Mouse (Mus musculus): ENCODE results near the gene Ppp2r3c. TPM values are rescaled to one million over a fixed set of nuclear protein-coding genes. Genes with fewer than 3 reads are reported as not detected.

Ppp2r3c gene
- polyA plus RNA-seq, 1 experiment from 2014 or later: 7.2 TPM

DNA sequence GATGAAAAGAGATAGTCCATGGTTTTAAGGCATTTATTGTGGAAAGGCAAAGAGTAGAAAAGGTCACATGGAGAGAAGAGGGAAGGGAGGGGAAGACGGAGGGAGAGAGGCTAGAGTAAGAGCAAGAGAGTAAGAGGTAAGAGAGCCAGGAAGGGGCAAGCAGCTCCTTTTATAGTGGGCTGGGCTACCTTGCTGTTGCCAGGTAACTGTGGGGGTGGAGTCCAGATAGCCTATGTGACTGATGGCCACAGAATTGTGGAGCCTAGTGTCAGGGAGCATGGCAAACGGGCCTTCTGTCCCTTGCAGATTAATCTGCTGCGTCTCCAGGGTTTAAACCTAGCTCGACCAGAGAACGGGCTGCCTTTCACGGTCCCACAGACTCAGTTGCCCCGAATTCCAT is 9.0 kb upstream of the Ppp2r3c start:
- no peaks in the 10 kb centered on the region for H3K36me3 ChIP-seq (ENCODE audit: control insufficient read depth, insufficient read depth, low read length)
- H3K4me3 ChIP-seq (ENCODE audit: low read depth, low read length): no peak overlapping the region
- no peaks in the 10 kb centered on the region for H3K4me1 ChIP-seq (replicated peaks; ENCODE audit: control insufficient read depth, insufficient read depth)
- no peak for TF ChIP-seq CTCF (IDR thresholded peaks at IDR 0.05; ENCODE audit: low read depth)
- TF ChIP-seq EP300 (optimal IDR thresholded peaks at IDR 0.05): no peak
- H3K9ac ChIP-seq (ENCODE audit: low read length): no peak overlapping the region
- 86% methylated on average over 7 of the region's 7 CpGs for WGBS
- H3K27me3 ChIP-seq (ENCODE audit: control insufficient read depth, insufficient read depth, low read length): no peaks in the 10 kb centered on the region
- H3K9me3 ChIP-seq (ENCODE audit: control insufficient read depth, low read length): no peaks in the 10 kb centered on the region
- DNase-seq (ENCODE audit: low spot score): no peak
- H3K4me2 ChIP-seq (replicated peaks; ENCODE audit: low read depth): no peak overlapping the region
- no peak for ATAC-seq (ENCODE audit: low FRiP score, low TSS enrichment)
- no peak overlapping the region for H3K27ac ChIP-seq (replicated peaks)

DNA sequence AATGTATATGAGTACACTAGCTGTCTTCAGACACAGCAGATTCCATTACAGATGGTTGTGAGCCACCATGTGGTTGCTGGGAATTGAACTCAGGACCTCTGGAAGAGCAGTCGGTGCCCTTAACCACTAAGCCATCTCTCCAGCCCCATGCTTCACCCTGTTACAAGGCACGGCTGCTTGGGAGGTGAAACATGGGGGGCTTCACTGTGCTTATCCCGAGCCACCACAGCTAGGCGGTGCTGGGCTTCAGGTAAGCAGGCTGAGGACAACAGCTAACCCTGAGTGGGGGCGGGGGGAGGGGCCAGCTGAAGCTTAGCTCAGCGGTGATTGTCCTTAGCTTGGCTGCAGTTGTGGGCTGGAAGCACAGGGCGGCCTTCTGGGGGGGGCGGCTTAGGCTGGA is 6.7 kb upstream of the Ppp2r3c start:
- DNase-seq (ENCODE audit: low spot score) (no peak), ATAC-seq (ENCODE audit: low FRiP score, low TSS enrichment) (peak; percentile 17; the same call in 1 of the 2 replicates)
- TF ChIP-seq EP300 (optimal IDR thresholded peaks at IDR 0.05) (no peak), CTCF (IDR thresholded peaks at IDR 0.05; ENCODE audit: low read depth) (no peak)
- H3K27me3 ChIP-seq (ENCODE audit: control insufficient read depth, insufficient read depth, low read length): no peaks in the 10 kb centered on the region
- no peaks in the 10 kb centered on the region for H3K9me3 ChIP-seq (ENCODE audit: control insufficient read depth, low read length)
- H3K27ac ChIP-seq (replicated peaks): no peak overlapping the region
- 76% methylated on average over 8 of the region's 8 CpGs for WGBS
- no peaks in the 10 kb centered on the region for H3K36me3 ChIP-seq (ENCODE audit: control insufficient read depth, insufficient read depth, low read length)
- no peaks in the 10 kb centered on the region for H3K4me1 ChIP-seq (replicated peaks; ENCODE audit: control insufficient read depth, insufficient read depth)
- no peak overlapping the region for H3K4me3 ChIP-seq (ENCODE audit: low read depth, low read length)
- no peak overlapping the region for H3K9ac ChIP-seq (ENCODE audit: low read length)
- no peak overlapping the region for H3K4me2 ChIP-seq (replicated peaks; ENCODE audit: low read depth)

DNA sequence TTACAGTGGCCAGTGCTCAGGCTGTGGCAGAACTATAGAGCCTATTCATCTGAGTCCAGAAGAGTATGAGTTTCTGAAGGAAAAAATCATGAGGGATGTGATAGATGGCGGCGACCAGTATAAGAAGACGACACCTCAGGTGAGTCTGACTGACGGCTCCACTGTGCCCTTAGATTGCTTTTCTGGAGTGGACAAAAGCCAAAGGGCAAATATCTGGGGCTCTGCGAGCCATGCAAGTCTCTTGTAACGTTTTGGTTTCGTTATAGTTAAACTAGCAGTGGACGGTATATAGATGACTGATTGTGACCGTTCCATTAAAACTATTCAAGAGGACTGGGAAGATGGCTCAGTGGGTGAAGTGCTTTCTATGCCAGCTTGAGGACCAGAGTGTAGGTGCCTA is 5.9 kb upstream of the Ppp2r3c start:
- ATAC-seq (ENCODE audit: low FRiP score, low TSS enrichment): no peak
- WGBS: 93% methylated on average over 9 of the region's 9 CpGs
- no peak overlapping the region for H3K9ac ChIP-seq (ENCODE audit: low read length)

DNA sequence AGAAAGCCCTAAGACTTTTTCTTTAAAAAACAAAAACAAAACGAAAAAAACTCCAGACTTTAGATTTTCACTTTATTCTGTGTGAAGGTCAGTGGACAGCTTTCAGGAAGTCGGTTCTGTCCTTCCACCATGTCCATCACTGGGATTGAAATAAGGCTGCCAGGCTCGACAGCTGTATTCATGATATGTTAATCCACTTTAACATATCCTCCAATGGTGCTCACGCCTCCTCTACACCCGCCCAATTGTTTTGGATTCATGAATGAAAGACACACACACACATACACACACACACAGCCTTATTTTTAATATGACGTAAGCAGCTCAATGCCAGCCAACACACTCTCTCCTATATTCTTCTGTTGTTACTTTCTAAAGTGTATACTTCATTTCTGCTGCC is 4.8 kb upstream of the Ppp2r3c start:
- TF ChIP-seq EP300 (optimal IDR thresholded peaks at IDR 0.05) (no peak), CTCF (IDR thresholded peaks at IDR 0.05; ENCODE audit: low read depth) (no peak)
- Histone ChIP-seq H3K4me1 (replicated peaks; ENCODE audit: control insufficient read depth, insufficient read depth) (no peaks in the 10 kb centered on the region), H3K4me3 (ENCODE audit: low read depth, low read length) (no peak overlapping the region), H3K4me2 (replicated peaks; ENCODE audit: low read depth) (no peak overlapping the region), H3K36me3 (ENCODE audit: control insufficient read depth, insufficient read depth, low read length) (no peaks in the 10 kb centered on the region), H3K27ac (replicated peaks) (no peak overlapping the region), H3K9me3 (ENCODE audit: control insufficient read depth, low read length) (no peaks in the 10 kb centered on the region), H3K27me3 (ENCODE audit: control insufficient read depth, insufficient read depth, low read length) (no peaks in the 10 kb centered on the region), H3K9ac (ENCODE audit: low read length) (no peak overlapping the region)
- no peak for ATAC-seq (ENCODE audit: low FRiP score, low TSS enrichment)
- 80% methylated on average over 6 of the region's 6 CpGs for WGBS
- DNase-seq (ENCODE audit: low spot score): no peak

More for the DNA sequence above, 5.9 kb upstream of the Ppp2r3c start:
- Histone ChIP-seq H3K4me2 (replicated peaks; ENCODE audit: low read depth) (no peak overlapping the region), H3K36me3 (ENCODE audit: control insufficient read depth, insufficient read depth, low read length) (no peaks in the 10 kb centered on the region), H3K9me3 (ENCODE audit: control insufficient read depth, low read length) (no peaks in the 10 kb centered on the region), H3K4me1 (replicated peaks; ENCODE audit: control insufficient read depth, insufficient read depth) (no peaks in the 10 kb centered on the region), H3K4me3 (ENCODE audit: low read depth, low read length) (no peak overlapping the region), H3K27ac (replicated peaks) (no peak overlapping the region), H3K27me3 (ENCODE audit: control insufficient read depth, insufficient read depth, low read length) (no peaks in the 10 kb centered on the region)
- no peak for TF ChIP-seq CTCF (IDR thresholded peaks at IDR 0.05; ENCODE audit: low read depth)
- no peak for DNase-seq (ENCODE audit: low spot score)

DNA sequence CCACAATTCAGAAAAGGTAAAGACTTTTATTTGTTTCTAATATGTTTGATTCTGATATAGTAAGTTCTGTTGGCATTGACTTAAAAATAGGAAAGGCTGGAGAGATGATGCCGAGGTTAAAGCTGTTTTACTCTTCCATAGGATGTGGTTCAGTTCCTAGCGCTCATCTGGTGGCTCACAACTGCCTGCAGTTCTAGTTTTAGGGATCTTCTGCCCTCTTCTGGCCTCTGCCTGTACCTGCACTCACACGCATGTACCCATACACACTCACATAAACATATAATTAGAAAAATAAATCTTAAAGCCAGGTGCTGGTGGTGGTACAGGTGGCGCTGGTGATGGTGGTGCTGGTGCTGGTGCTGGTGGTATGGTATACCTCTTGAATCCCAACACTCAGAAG is 3.6 kb upstream of the Ppp2r3c start:
- DNase-seq (ENCODE audit: low spot score) (no peak), ATAC-seq (ENCODE audit: low FRiP score, low TSS enrichment) (no peak)
- Histone ChIP-seq H3K9me3 (ENCODE audit: control insufficient read depth, low read length) (no peaks in the 10 kb centered on the region), H3K4me3 (ENCODE audit: low read depth, low read length) (no peak overlapping the region), H3K27me3 (ENCODE audit: control insufficient read depth, insufficient read depth, low read length) (no peaks in the 10 kb centered on the region), H3K4me2 (replicated peaks; ENCODE audit: low read depth) (no peak overlapping the region), H3K9ac (ENCODE audit: low read length) (no peak overlapping the region), H3K27ac (replicated peaks) (no peak overlapping the region), H3K4me1 (replicated peaks; ENCODE audit: control insufficient read depth, insufficient read depth) (no peaks in the 10 kb centered on the region), H3K36me3 (ENCODE audit: control insufficient read depth, insufficient read depth, low read length) (no peaks in the 10 kb centered on the region)
- 0 out of 2 replicates have a peak, but pooled peaks have one; percentile 16 for TF ChIP-seq CTCF (IDR thresholded peaks at IDR 0.05; ENCODE audit: low read depth)
- no peak for TF ChIP-seq EP300 (optimal IDR thresholded peaks at IDR 0.05)
- WGBS: 99% methylated on average over 4 of the region's 4 CpGs

DNA sequence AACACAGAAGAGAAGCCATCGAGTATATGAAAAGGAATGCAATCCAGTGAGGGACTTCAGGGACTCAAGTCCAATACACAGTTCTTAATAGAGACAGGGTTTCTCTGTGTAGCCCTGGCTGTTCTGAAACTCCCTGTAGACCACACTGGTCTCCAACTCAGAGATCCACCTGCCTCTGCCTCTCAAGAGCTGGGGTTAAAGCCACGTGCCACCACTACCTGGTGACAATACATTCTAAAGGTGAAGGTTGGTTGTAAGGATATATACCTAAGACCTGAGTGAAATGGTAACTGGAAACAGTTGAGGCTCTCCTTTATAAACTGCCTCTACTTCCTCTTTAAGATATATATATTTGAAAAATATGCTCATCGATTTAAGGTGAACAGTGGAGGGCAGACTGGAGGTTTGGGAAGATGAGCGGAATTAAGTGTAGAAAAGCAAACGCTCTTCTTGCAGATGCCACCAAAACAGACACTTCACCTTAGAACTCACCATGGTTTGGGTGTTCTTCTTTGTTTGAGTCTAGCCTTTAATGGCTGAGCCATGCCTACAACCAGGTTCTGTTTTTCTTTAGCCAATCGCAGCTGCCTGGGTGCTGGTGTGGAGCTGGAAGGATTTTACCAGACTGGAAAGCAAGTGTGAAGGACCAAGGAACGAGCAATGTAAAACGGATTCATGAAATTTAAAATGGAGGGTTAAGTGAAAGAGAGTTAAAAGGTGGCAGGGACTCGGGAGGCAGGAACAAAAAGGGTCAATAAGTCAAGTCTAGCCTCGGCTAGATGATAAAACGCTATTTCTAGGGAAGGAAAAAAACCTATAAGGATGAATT is 1.1 kb downstream of the Ppp2r3c start:
- ATAC-seq (ENCODE audit: low FRiP score, low TSS enrichment) (no peak), DNase-seq (ENCODE audit: low spot score) (no peak)
- no peaks in the 10 kb centered on the region for H3K27me3 ChIP-seq (ENCODE audit: control insufficient read depth, insufficient read depth, low read length)
- TF ChIP-seq EP300 (optimal IDR thresholded peaks at IDR 0.05): no peak
- TF ChIP-seq CTCF (IDR thresholded peaks at IDR 0.05; ENCODE audit: low read depth): no peak
- no peaks in the 10 kb centered on the region for H3K9me3 ChIP-seq (ENCODE audit: control insufficient read depth, low read length)
- peak overlapping the region; percentile 69 for H3K4me2 ChIP-seq (replicated peaks; ENCODE audit: low read depth)
- no peaks in the 10 kb centered on the region for H3K4me1 ChIP-seq (replicated peaks; ENCODE audit: control insufficient read depth, insufficient read depth)
- peak overlapping the region; percentile 68 for H3K4me3 ChIP-seq (ENCODE audit: low read depth, low read length)
- WGBS: 36% methylated on average over 11 of the region's 11 CpGs
- H3K9ac ChIP-seq (ENCODE audit: low read length): peak overlapping the region; percentile 75
- peak overlapping the region; percentile 93 for H3K27ac ChIP-seq (replicated peaks)
- H3K36me3 ChIP-seq (ENCODE audit: control insufficient read depth, insufficient read depth, low read length): peaks cover 7% of the 10 kb centered on the region; the same call in 1 of the 2 replicates

Measured in stomach, postnatal 0 days (tissue).